Mouse (Mus musculus) heart, embryonic 11.5 days (tissue): ENCODE data around the gene Ldlrad3. TPM values are rescaled to one million over a fixed set of nuclear protein-coding genes. Genes with fewer than 3 reads are reported as not detected.

Experiments used
- ATAC-seq: fragments of 200-750 bp; cut with Nextera tagmentation; replicated peaks from 2 replicates; pipeline ENCODE4 v1.8.0; 2017; ENCODE audit warnings: moderate library complexity; ENCODE audit not compliant: insufficient number of reproducible peaks, low FRiP score, low TSS enrichment
- H3K27ac ChIP-seq: fragments of 300-500 bp; sonication (generic); 2 replicates; pipeline ENCODE4 v1.5.1; 2014; ENCODE audit warnings: mild to moderate bottlenecking, low read depth, low read length
- H3K27me3 ChIP-seq: fragments of 300-500 bp; sonication (generic); 2 replicates; pipeline ENCODE4 v1.6.1; 2014; ENCODE audit warnings: mild to moderate bottlenecking, low read length, mixed read lengths; ENCODE audit not compliant: control insufficient read depth, insufficient read depth
- H3K36me3 ChIP-seq: fragments of 300-500 bp; sonication (generic); 2 replicates; pipeline ENCODE4 v1.6.1; 2014; ENCODE audit warnings: mild to moderate bottlenecking, low read length, moderate library complexity, mixed read lengths; ENCODE audit not compliant: control insufficient read depth, insufficient read depth
- H3K4me1 ChIP-seq: fragments of 300-500 bp; sonication (generic); 2 replicates; pipeline ENCODE4 v1.6.1; 2014; ENCODE audit warnings: low read length; ENCODE audit not compliant: control insufficient read depth, insufficient read depth
- H3K4me2 ChIP-seq: fragments of 300-500 bp; sonication (generic); 2 replicates; pipeline ENCODE4 v1.6.1; 2014; ENCODE audit warnings: mild to moderate bottlenecking, moderate library complexity
- H3K4me3 ChIP-seq: fragments of 300-500 bp; sonication (generic); 2 replicates; pipeline ENCODE4 v1.5.1; 2014; ENCODE audit warnings: low read depth, low read length
- H3K9ac ChIP-seq: fragments of 300-500 bp; sonication (generic); 2 replicates; pipeline ENCODE4 v1.6.1; 2014; ENCODE audit warnings: mild to moderate bottlenecking, low read depth, low read length, moderate library complexity
- H3K9me3 ChIP-seq: fragments of 300-500 bp; sonication (generic); replicated peaks from 2 replicates; pipeline ENCODE4 v1.6.1; 2016; ENCODE audit warnings: low read length; ENCODE audit not compliant: control insufficient read depth
- WGBS: fragments of 180-500 bp; shearing (Covaris S2); extraction: QIAGEN DNeasy Blood & Tissue Kit; methylation state at CpG from one replicate; pipeline ENCODE4 v1.1.7; 2014; ENCODE audit not compliant: insufficient replicate concordance; 5-methylcytosine and 5-hydroxymethylcytosine counted together
- polyA plus RNA-seq: library from polyadenylated mRNA; unstranded; fragments of >200 nt; fragmentation: Nextera tagmentation; extraction: Ambion mirVana; gene quantifications from 2 replicates; pipeline ENCODE4 v1.2.1, GENCODE M21; 2014

The Ldlrad3 gene
- polyA plus RNA-seq, 1 experiment from 2014 or later, result 19.0 TPM

- no peaks in the 10 kb centered on the region for H3K36me3 ChIP-seq
- 74% methylated on average over 5 of the region's 5 CpGs for WGBS
- no peaks in the 10 kb centered on the region for H3K9me3 ChIP-seq
- no peak overlapping the region for H3K4me2 ChIP-seq
- no peaks in the 10 kb centered on the region for H3K27me3 ChIP-seq
- no peak overlapping the region for H3K9ac ChIP-seq
- peaks cover 6% of the 10 kb centered on the region for H3K4me1 ChIP-seq
- no peak overlapping the region for H3K27ac ChIP-seq
- no peak overlapping the region for H3K4me3 ChIP-seq
- ATAC-seq, result no peak
Measured at GRCm38 (mm10) chr2:102155306-102156015, 30.7 kb downstream of the Ldlrad3 start.

GRCm38 (mm10) chr2:102154771-102155211 lies 31.4 kb downstream of the Ldlrad3 start:
- no peaks in the 10 kb centered on the region for H3K36me3 ChIP-seq
- H3K9ac ChIP-seq, result no peak overlapping the region
- WGBS, result 61% methylated on average over 6 of the region's 6 CpGs
- H3K27me3 ChIP-seq, result no peaks in the 10 kb centered on the region
- peaks cover 6% of the 10 kb centered on the region for H3K4me1 ChIP-seq
- no peak overlapping the region for H3K27ac ChIP-seq
- H3K9me3 ChIP-seq, result no peaks in the 10 kb centered on the region
- ATAC-seq, result no peak
- H3K4me3 ChIP-seq, result no peak overlapping the region
- H3K4me2 ChIP-seq, result no peak overlapping the region

- Histone ChIP-seq H3K4me3 (no peak overlapping the region), H3K27me3 (no peaks in the 10 kb centered on the region), H3K4me1 (peaks cover 6% of the 10 kb centered on the region), H3K9me3 (no peaks in the 10 kb centered on the region), H3K27ac (no peak overlapping the region), H3K4me2 (no peak overlapping the region), H3K36me3 (no peaks in the 10 kb centered on the region), H3K9ac (no peak overlapping the region)
- WGBS, result 68% methylated on average over 4 of the region's 4 CpGs
- ATAC-seq, result no peak
Measured at GRCm38 (mm10) chr2:102154328-102154727, 31.9 kb downstream of the Ldlrad3 start.

- ATAC-seq, result no peak
- Histone ChIP-seq H3K4me2 (no peak overlapping the region), H3K27me3 (no peaks in the 10 kb centered on the region), H3K27ac (no peak overlapping the region), H3K4me3 (no peak overlapping the region), H3K4me1 (peaks cover 6% of the 10 kb centered on the region), H3K9me3 (no peaks in the 10 kb centered on the region), H3K9ac (no peak overlapping the region), H3K36me3 (no peaks in the 10 kb centered on the region)
- 80% methylated on average over 4 of the region's 4 CpGs for WGBS
Measured at GRCm38 (mm10) chr2:102153516-102153915, 32.7 kb downstream of the Ldlrad3 start.

DNA sequence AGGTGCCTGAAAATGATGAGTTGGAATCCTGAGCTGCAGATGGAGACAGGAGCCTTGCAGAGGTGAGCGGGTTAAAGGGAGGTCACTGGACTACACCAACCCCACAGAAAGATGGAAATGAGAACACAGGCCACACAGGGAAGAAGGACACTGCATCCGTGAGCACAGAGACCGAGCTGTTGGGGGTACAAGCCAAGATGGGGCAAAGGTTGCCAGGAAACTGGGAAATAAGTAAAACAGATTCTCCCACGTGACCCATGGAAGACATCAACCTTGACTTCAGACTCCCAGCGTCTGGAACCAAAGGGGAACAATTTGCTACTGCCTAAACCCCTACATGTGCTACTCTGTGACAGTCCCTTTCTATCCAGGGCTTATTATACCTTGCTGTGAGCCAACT lies 33.3 kb downstream of the Ldlrad3 start:
- H3K36me3 ChIP-seq, result no peaks in the 10 kb centered on the region
- no peak overlapping the region for H3K27ac ChIP-seq
- H3K4me3 ChIP-seq, result no peak overlapping the region
- no peak overlapping the region for H3K4me2 ChIP-seq
- H3K9ac ChIP-seq, result no peak overlapping the region
- WGBS, result 84% methylated on average over 5 of the region's 5 CpGs
- H3K9me3 ChIP-seq, result no peaks in the 10 kb centered on the region
- H3K27me3 ChIP-seq, result no peaks in the 10 kb centered on the region
- peaks cover 6% of the 10 kb centered on the region for H3K4me1 ChIP-seq
- ATAC-seq, result no peak

DNA sequence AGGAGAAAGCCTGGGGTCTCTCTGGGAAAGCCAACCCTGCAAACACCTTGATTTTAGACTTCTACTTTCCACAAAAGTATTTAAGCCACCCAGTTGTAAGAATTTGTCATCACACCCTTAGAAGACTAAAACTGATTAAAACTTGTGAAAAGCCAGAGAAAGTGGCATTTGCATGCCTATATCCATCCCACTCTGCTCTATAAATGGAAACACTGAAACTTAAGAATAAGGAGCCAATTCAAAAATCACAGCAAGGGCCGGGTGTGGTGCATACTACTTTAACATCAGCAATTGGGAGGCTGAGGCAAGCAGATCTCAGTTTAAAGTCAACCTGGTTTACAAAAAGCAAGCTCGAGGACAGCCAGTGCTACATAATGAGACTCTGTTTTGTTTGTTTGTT lies 37.1 kb downstream of the Ldlrad3 start:
- no peak overlapping the region for H3K4me2 ChIP-seq
- 80% methylated on average over 2 of the region's 2 CpGs for WGBS
- H3K4me3 ChIP-seq, result no peak overlapping the region
- H3K27me3 ChIP-seq, result no peaks in the 10 kb centered on the region
- ATAC-seq, result no peak
- H3K9ac ChIP-seq, result no peak overlapping the region
- H3K9me3 ChIP-seq, result no peaks in the 10 kb centered on the region
- H3K4me1 ChIP-seq, result no peaks in the 10 kb centered on the region
- H3K36me3 ChIP-seq, result no peaks in the 10 kb centered on the region
- H3K27ac ChIP-seq, result no peak overlapping the region

DNA sequence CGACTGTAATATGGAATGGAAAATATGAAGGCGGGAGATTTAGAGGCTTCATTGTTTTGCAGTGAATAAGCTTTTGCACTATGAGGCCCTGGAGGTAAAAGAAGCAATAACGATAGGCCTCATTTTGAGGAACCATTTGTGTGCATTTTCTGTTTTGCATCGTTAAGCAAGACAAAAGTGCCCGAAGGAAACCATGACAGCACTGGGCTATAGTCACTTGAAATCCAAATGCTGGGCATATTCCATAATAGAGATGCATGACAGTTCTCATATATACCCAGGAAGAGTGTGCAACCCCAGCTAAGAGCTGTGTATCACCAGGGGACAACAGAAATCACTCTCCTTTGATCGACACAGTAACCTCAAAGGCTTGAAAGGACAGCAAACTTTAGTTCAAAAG lies 38.1 kb downstream of the Ldlrad3 start:
- WGBS, result 80% methylated on average over 6 of the region's 6 CpGs
- Histone ChIP-seq H3K27me3 (no peaks in the 10 kb centered on the region), H3K27ac (no peak overlapping the region), H3K4me2 (no peak overlapping the region), H3K36me3 (no peaks in the 10 kb centered on the region), H3K4me1 (no peaks in the 10 kb centered on the region), H3K4me3 (no peak overlapping the region), H3K9ac (no peak overlapping the region), H3K9me3 (no peaks in the 10 kb centered on the region)
- ATAC-seq, result no peak

GRCm38 (mm10) chr2:102147561-102147960 lies 38.6 kb downstream of the Ldlrad3 start:
- Histone ChIP-seq H3K36me3 (no peaks in the 10 kb centered on the region), H3K4me1 (no peaks in the 10 kb centered on the region), H3K4me2 (no peak overlapping the region), H3K27ac (no peak overlapping the region), H3K27me3 (no peaks in the 10 kb centered on the region), H3K9me3 (no peaks in the 10 kb centered on the region), H3K4me3 (no peak overlapping the region), H3K9ac (no peak overlapping the region)
- 72% methylated on average over 4 of the region's 4 CpGs for WGBS
- no peak for ATAC-seq

DNA sequence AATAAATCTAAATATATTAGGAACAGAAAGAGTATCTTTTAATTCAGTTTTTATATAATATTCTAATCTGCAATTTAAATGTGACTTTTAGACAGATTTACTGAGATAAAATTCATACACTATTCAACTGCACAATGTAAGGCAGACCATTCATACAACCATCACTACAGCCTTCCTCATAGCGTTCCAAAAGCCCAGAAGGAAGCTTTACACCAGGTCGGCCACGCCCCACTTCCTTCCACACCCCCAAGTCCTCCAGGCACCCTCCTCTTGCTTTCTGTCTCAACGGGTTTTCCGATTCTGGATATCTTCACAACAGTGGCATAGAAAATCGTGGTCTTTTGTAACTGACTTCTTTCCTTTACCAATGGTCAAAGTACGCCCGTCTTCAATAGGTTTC lies 39.8 kb downstream of the Ldlrad3 start:
- H3K4me2 ChIP-seq, result no peak overlapping the region
- no peak for ATAC-seq

More for the DNA sequence above, 39.8 kb downstream of the Ldlrad3 start:
- H3K4me3 ChIP-seq, result no peak overlapping the region
- H3K4me1 ChIP-seq, result no peaks in the 10 kb centered on the region
- no peak overlapping the region for H3K27ac ChIP-seq
- H3K9ac ChIP-seq, result no peak overlapping the region
- H3K36me3 ChIP-seq, result no peaks in the 10 kb centered on the region
- no peaks in the 10 kb centered on the region for H3K27me3 ChIP-seq
- 86% methylated on average over 8 of the region's 8 CpGs for whole genome bisulfite sequencing
- H3K9me3 ChIP-seq, result no peaks in the 10 kb centered on the region
